Mouse (Mus musculus): ENCODE data around the gene Pctp.

- TF ChIP-seq CTCF (IDR thresholded peaks at IDR 0.05; ENCODE audit: low read depth, low read length) (no peak), POLR2A (IDR thresholded peaks at IDR 0.05; ENCODE audit: insufficient read depth, low read length) (no peak), EP300 (IDR thresholded peaks at IDR 0.05; ENCODE audit: insufficient read depth, low read depth, low read length) (no peak)
These were observed 7.1 kb downstream of the Pctp start for GRCm38 (mm10) chr11:89995596-89995995.
